Mouse (Mus musculus): ENCODE measurements around the gene Olfr24. TPM values are rescaled to one million over a fixed set of nuclear protein-coding genes. Genes with fewer than 3 reads are reported as not detected.
"Not testable (repeated sequence)": the region's sequence is repeated elsewhere in the genome, so short reads cannot be mapped to it uniquely, and the experiment has no call there.

Gene Olfr24
- not detected for total RNA-seq (2021)
- long read RNA-seq, experiment 1 = 0 reads
- long read RNA-seq, experiment 2 = 0 reads

- DNase-seq = no peak
Measured at GRCm38 (mm10) chr9:18763896-18764295, at the start of gene Olfr24. Olfr24 (minus strand) TSS chr9:18763996.

GRCm38 (mm10) chr9:18785316-18785715 lies 21.5 kb upstream of the Olfr24 start:
- no peak for DNase-seq

GRCm38 (mm10) chr9:18779476-18779875 lies 15.7 kb upstream of the Olfr24 start:
- DNase-seq = no peak

- DNase-seq = no peak
Measured at GRCm38 (mm10) chr9:18778981-18779380, 15.2 kb upstream of the Olfr24 start.

- DNase-seq = no peak
Measured at GRCm38 (mm10) chr9:18755595-18755994, 8.2 kb downstream of the Olfr24 start.

DNA sequence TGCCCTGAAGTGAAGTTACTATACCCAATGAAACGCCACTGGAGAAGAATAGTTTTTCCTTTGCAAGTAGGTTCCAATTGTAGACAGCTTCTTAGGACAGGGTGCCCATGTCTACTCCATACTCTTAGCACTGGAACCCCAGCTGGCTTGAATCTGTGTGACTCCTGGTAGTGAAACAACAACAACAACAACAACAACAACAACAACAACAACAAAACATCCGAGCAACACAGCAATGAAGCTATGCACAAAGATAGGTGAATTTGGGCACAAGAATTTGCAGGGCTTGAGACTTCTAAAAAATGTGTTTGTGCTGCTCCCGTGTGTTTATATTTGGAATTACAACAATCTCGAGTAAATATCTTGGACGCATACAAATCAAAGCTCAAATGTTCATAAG lies 19.2 kb downstream of the Olfr24 start:
- no peak for DNase-seq

DNA sequence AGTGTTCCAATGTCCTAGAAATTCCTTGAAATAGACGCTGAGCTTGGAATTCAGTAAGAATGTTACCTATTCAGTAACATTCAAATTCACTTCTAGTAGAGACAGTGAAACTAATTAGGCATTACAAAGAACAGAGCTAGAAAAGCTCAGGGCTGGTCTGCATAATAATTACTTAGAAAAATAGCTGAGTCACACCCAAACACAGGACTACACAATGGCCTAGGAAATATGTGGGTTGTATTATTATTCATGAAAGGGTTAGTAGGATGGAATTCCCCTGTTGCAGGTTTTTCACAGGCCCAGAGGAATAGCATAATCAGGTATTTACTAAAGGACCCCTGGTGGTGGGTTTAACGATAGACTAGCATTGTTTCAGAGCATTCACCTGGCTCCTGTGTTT lies 29.6 kb downstream of the Olfr24 start:
- DNase-seq = not testable (repeated sequence)

DNA sequence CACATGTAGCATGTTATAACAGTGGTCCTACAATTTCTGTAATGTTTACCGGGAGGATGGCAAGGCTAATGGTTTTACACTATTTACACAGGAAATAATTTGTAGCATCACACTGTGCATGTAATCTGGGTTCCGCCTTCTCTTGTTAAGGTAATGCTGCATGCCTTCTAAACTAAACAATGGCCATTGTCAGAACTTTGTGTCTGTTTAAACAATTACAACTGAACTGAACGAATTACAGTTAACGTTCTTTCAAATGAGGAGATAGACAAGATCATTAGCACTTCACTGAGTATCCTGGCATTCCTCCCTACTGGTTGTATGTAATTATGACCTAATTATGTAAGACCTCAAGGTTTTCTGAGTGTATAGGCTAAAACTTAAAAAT lies 41.1 kb downstream of the Olfr24 start:
- no peak for DNase-seq

GRCm38 (mm10) chr9:18721931-18722711 lies 41.7 kb downstream of the Olfr24 start:
- no peak for DNase-seq

- DNase-seq = no peak
Measured at GRCm38 (mm10) chr9:18721011-18721410, 42.8 kb downstream of the Olfr24 start.

DNA sequence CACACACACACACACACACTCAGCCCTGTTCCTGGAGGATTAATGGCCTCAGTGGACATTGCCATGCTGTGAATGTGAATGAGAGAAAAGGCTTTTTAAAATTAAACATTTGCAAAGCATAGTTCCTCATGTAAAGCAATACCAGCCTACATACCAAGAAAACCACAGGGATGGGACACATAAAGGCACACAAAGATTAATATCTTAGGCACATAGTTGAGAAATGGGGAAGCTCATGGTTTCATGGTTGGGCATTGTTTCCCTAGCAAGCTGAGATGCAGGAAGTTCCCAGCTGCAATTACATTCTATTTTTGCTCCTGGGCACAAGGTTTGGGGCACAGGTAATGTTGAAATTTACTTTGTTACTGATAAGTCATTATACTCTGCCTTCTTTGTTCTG lies 58.2 kb downstream of the Olfr24 start:
- no peak for DNase-seq

Other genes starting within 250 kb of the Olfr24 start
- 1 to 10 TPM; 2.6 to 3.2 TPM for gene Muc16, start 89.5 kb downstream of the Olfr24 start, total RNA-seq (2021)
- not detected for gene Olfr828, start 55.5 kb upstream of the Olfr24 start, total RNA-seq (2021)
- not detected for gene Olfr829, start 90.9 kb upstream of the Olfr24 start, total RNA-seq (2021)
- gene Olfr830, start 110.7 kb upstream of the Olfr24 start, total RNA-seq (2021) = not detected
- not detected for gene Olfr832, start 173.1 kb upstream of the Olfr24 start, total RNA-seq (2021)
- gene Olfr834, start 224.0 kb upstream of the Olfr24 start, total RNA-seq (2021) = not detected